Mouse (Mus musculus): ENCODE data around the gene Rabl6.

Gene Rabl6

DNA sequence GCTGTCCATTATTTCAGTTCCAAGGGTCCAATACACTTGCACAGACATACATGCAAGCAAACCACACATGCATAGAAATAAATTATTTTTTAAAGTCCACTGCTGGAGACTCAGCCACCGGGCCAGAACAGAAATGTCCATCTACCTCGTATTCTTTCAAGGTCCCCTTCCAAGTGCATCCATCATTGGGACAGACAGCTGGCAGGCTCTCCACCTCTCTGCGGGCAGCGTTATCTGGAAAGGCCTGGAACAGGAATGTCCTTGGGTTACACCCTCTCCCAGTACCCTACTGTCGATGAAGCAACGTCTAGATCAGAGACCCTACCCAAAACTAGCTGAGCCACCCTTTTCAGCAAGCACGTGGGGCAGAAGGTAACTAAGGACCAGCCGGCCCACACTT lies 71.8 kb downstream of the Rabl6 start:
- no peak for DNase-seq

DNA sequence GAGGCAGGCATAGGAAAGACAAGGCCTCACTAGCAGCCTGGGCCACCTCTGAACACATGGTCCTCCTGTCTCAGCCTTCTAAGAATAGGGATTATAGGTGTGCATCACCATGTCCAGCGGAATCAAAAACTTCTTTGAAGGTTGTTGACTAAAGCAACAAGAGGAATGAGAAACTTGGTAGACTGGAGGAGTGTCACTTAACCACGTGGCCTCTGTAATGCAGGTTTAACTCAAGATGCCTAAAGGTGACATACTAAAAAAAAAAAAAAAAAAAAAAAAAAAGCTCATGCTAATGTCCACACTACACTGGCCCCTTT lies 73.5 kb downstream of the Rabl6 start:
- DNase-seq: no peak

DNA sequence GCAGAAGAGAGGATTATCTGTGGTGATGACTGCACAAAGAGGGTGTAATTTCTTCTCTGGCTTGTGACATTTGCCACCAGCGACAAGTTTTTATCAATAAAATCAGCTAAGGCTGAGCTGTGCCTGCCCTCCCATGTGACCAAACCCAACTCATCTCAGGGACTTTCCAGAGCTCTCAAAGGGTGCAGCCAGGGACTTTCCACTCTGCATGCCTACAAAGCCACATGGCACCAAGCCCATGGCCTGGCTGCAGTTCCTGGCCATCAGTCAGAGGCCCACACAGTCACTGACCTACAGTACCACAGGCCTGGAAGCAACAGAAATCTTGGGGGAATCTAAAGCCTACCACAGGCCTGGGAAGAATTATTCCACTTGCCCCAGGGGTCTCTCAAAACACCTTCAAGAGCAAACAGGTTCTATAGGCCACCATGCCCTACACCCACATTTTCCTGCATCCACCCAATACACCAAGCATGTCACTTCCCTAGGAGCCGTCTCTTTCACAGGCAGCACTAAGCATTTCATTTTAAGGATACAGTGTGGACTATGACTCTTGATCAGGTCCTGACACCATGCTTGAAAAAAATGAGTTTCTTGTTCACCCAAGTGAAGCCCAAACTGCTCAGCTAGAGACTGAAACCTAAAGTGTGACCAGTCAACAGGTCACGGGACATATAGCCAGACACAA lies 74.0 kb downstream of the Rabl6 start:
- peak; percentile 85 to 87 for DNase-seq

DNA sequence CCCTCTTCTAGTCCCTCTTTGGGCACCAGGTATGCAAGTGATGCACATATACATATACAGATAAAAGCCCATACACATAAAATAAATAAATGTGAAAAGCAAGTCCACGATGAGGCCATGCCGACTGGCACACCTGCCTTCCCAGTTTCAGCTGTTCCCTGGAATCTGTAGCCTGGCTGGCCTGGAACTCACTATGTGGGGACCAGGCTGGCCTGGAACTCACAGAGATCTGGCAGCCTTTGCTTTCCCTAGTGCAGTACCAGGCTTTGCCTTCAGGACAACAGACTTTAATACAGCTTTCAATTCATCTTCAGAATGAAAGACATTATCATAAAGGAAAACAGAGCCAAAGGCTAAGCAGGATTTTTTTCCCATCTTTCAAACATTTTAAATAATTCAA lies 74.6 kb downstream of the Rabl6 start:
- DNase-seq: no peak
